Mouse (Mus musculus) heart, postnatal 14 days (tissue): ENCODE measurements around the gene Zc3h12a. TPM values are rescaled to one million over a fixed set of nuclear protein-coding genes. Genes with fewer than 3 reads are reported as not detected.

Experiments
- DNase-seq, 2 experiments: peaks; one replicate each; pipeline ENCODE4 v3.0.0; 2021 to 2022
- intact Hi-C: fragments of 180-260 bp; cut with DNase I; formaldehyde crosslinking; loops from one replicate; pipeline ENCODE4 v1.15.1; 2025
- long read RNA-seq, 2 experiments: library from polyadenylated mRNA; stranded (forward); transcript quantifications; one replicate each; pipeline ENCODE4 v2.0.0; 2021
- total RNA-seq, 2 experiments: library from RNA; stranded (reverse); gene quantifications; 2 replicates each; pipeline ENCODE4 v1.2.3; 2021

Gene Zc3h12a
- total RNA-seq: 1 to 10 TPM; 3.2 to 4.0 TPM
- long read RNA-seq, experiment 1, transcript Zc3h12a-201 (6 exons, 2,755 nt): major isoform, 7 of 7 reads
- long read RNA-seq, experiment 1, partial matches to known transcripts: 0 of 7 reads
- long read RNA-seq, experiment 1, other reads (novel, unspliced or antisense): 0 of 7 reads
- long read RNA-seq, experiment 2, transcript Zc3h12a-201 (6 exons, 2,755 nt): major isoform, 5 of 5 reads
- long read RNA-seq, experiment 2, partial matches to known transcripts: 0 of 5 reads
- long read RNA-seq, experiment 2, other reads (novel, unspliced or antisense): 0 of 5 reads

DNA sequence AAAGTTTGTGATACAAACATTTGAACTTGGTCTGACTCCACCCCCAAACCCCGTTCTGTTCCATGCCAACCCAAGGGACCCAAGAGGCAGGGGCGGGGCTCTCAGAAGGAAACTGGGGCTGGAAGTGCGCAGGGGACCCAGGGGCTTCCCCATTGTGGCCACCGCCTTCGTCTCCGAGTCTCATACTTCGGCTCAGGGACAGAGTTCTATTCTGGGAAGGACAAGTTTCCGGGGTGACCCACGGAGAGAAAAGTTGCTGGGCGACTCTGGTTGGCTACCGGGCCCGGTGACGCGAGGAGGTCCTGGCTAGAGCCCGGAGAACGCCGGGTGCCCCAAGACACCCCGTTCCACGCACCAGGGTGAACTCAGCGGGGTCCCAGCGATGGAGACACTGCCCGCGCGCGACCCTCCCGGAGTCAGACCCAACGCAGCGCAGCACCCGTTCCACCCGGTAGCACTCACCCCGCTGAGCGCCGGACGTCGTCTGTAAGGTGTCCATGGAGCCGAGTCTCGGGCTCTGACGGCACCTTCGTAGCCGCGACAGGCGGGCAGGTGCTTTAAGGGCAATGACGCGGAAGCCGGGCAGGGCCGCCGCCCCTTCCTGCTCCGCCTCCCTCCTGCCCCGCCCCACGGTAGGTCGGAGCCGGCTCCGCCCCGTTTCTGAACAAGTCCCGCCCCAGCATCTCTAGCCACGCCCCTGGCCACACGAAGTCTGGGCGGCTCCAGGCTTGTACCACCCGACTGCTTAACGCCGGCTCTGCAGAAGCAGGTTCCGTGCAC is at the start of gene Zc3h12a:
Gene Zc3h12a, minus strand, starts transcription at position 536 of the 780 bp plus-strand sequence.
- peak; percentile 89 to 93 for DNase-seq
- intact Hi-C loops: no loop called here

GRCm38 (mm10) chr4:125176639-125177165 is 49.1 kb upstream of the Zc3h12a start:
- DNase-seq: no peak

DNA sequence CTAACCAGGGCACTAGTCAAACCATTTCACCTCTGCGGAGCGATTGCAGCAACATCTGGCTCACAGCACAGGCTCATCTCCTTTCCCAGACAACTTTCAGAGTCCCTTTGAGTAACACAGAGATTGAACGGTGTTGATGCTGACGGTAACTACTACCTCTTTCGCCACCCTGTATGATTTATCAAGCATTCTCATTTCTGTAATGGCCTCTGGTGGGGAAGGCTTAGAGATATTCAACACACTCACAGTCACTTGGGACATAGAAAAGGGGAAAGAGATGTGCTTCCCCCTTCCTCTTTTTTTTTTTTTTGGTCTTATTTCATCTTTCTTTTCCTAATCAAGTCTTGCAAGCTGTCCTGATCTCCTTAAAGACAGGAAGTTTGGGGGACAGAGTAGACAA is 48.5 kb upstream of the Zc3h12a start:
- no peak for DNase-seq
- intact Hi-C loops: no loop called here

More at GRCm38 (mm10) chr4:125176639-125177165, 49.1 kb upstream of the Zc3h12a start:
- intact Hi-C loops: no loop called here

GRCm38 (mm10) chr4:125175591-125175990 is 48.0 kb upstream of the Zc3h12a start:
- intact Hi-C loops: no loop called here
- peak; percentile 29 to 60 for DNase-seq

- no peak for DNase-seq
- intact Hi-C loops: no loop called here
Observed at GRCm38 (mm10) chr4:125174516-125175185, 47.0 kb upstream of the Zc3h12a start.

DNA sequence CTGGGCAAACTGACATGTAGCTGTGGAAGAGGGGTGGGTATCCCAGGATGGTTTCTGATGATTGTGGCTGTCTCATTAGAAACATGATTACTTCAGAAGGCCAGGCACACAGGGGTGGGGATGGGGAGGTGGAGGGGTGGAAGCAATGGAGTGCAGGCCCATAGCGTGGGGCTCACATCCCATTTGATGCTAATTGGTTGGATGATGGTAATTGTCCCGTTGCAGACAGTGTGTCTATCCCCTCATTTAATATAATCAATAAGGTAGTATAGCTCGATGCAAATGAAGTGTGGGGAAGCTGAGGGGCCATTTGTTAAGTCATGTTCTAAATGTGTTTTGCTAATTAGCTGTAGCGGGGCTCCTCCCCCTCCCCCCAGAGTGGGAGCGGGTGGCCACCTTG is 45.5 kb upstream of the Zc3h12a start:
- DNase-seq: no peak
- intact Hi-C loops: no loop called here

- intact Hi-C loops: no loop called here
- DNase-seq: no peak
Observed at GRCm38 (mm10) chr4:125172736-125173135, 45.1 kb upstream of the Zc3h12a start.

GRCm38 (mm10) chr4:125167723-125168122 is 40.1 kb upstream of the Zc3h12a start:
- no peak for DNase-seq
- intact Hi-C loops: no loop called here

DNA sequence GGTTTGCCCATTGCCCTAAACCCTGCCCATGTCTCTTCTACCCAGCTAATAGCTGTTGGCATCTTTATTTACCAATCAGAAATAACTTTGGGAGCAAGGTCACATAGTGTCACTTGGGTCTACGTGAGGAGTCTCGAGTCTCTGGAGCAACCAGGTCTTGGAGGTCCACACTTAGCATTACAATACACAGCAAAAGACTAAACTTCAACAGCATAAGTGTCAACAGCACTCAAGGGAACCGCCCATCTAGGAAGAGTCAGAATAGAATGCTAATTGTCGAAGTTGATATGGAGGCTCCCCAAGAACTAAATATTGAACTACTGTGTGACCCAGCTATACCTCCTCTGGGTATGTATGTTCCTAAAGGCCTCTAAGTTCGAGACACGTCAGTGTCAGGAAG is 37.2 kb upstream of the Zc3h12a start:
- no peak for DNase-seq
- intact Hi-C loops: no loop called here

- DNase-seq: no peak
- intact Hi-C loops: no loop called here
Observed at GRCm38 (mm10) chr4:125162701-125163100, 35.1 kb upstream of the Zc3h12a start.

- no peak for DNase-seq
- intact Hi-C loops: no loop called here
Observed at GRCm38 (mm10) chr4:125161392-125161791, 33.8 kb upstream of the Zc3h12a start.

- intact Hi-C loops: loop anchor here (1.0 kb wide), 1 partner anchor 801 kb away; no protein-coding TSS in a partner anchor
- no peak for DNase-seq
Observed at GRCm38 (mm10) chr4:125160951-125161331, 33.3 kb upstream of the Zc3h12a start.

DNA sequence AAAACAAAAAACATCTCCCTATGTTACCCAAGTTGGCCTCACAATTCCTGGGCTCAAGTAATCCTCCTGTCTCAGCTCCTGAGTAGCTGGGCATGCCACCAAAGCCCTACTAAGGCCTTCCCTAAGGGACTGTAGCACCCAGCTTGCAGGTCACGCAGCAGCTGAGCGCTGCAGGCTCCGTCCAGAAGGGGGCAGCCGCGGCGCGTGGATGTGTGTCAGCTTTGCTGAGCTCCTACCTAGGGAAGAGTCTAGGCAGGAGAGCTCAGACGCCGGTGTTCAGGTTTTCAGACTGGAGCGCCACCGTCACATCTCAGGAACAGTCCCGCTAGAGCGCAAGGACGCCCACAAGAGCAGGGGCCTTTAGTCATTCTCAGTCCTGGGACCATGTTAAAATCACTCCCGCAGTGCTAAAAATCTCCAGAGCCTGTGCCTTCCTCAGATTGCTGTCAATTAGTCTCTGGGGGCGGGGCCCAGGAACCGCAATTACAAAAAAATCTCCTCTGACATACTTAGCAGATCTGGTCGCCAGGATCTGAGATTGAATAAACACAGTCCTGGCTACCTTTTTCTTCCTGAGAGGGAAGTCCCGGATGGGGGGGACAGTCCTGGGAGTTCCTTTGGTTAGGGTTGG is 32.8 kb upstream of the Zc3h12a start:
- intact Hi-C loops: loop anchor here (1.0 kb wide), 1 partner anchor 802 kb away; no protein-coding TSS in a partner anchor
- DNase-seq: peak; percentile 85 to 91

DNA sequence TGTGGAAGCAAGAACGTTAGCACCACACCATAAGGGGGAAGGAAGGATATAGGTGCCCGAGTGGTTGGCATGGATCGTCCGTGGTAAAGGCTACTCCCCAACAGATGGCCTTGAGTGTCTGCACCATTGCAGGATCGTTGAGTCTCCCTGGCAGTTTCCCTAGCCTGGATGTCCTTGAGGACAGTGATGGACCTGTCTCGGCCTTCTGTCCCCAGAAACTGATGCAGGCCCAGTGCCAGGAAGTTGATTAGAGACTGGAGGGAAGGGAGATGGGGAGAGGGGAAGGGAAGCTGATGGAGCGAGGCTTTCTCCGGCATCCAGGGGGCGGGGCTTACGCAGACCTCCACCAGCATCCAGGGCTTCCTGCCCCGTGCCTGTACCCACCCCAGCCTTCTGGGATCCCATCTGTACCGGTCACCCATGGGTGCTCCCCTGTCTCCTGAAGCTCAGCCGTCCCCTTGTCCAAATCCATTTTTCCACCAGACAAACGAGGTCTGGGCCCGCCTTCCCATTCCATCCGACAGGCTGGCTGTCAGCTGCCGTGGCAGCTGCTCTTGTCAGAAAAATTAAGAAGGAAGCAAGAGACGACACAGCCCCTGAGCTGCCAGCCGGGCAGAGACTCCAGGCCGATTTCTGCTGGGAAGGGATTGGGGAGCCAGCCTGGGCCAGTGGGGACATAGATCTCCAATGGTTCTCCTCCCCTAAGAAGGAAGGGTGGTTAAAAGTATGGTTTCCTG is 31.1 kb upstream of the Zc3h12a start:
- intact Hi-C loops: no loop called here
- DNase-seq: no peak

DNA sequence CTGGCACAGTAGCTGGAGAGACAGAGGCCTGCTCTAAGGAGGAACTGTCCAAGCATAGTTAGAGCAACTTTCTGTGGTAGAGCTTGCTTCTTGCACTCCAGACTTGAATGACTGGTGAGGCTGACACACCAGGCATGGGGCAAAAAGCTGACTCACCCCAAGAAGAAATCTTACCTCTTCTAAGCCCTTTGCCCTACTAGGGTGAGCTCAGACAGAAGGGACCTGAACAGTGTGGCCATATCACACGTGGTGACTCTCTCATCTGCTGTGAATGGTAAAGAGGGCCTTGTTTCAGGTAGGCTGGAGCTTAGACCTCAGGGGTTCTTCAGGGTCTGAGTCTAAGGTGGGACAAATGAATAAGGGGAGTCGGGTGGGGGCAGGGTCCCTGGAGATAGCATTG is 30.4 kb upstream of the Zc3h12a start:
- no peak for DNase-seq
- intact Hi-C loops: no loop called here

GRCm38 (mm10) chr4:125157322-125157721 is 29.7 kb upstream of the Zc3h12a start:
- intact Hi-C loops: no loop called here
- DNase-seq: no peak

- intact Hi-C loops: no loop called here
- no peak for DNase-seq
Observed at GRCm38 (mm10) chr4:125155646-125156045, 28.0 kb upstream of the Zc3h12a start.

GRCm38 (mm10) chr4:125153659-125154241 is 26.1 kb upstream of the Zc3h12a start:
- intact Hi-C loops: no loop called here
- DNase-seq: no peak

GRCm38 (mm10) chr4:125152469-125152868 is 24.8 kb upstream of the Zc3h12a start:
- DNase-seq: no peak
- intact Hi-C loops: no loop called here
